ENCODE assay signal across 8 mouse cellular contexts in the genomic region with DNA sequence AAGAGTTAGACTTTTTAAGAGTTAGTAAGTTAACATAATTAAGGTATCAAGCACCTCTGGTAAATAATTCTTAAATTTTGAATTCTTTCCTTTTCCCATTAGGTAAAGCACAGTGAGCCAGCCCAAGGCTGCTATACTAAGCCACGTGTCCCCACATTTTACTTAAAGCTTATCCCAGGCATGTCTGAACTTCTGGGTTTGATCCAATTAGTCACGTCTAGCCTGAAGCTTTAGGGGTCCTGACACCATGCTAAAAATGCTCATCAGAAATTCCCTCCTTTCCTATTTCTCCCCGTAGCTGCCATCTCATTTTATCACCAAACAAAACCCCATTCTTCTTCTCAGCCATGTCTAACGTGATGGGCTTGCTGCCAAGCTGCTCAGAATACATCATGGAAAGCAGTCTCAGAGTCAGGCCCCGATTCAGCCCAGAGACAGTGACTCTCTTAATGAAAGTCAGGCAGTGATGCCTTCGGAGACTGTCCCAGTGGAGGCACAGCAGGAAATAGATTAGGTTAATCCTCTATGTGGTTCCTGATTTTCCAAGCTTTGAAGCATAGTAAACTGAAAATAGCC.
A peak's percentile ranks its signal among the peaks of the same experiment; 100 is the strongest.
DNase-seq lines count a peak whose midpoint lies in the region; ATAC-seq and TF ChIP-seq lines count a peak whose summit lies in the region.

No protein-coding gene starts in this region.

- no peaks in the 10 kb centered on the region for H3K36me3 ChIP-seq in forebrain, embryonic 12.5 days (replicated peaks)
- H3K36me3 ChIP-seq in limb, embryonic 14.5 days (ENCODE audit: control insufficient read depth, insufficient read depth, low read length), result no peaks in the 10 kb centered on the region

- no peak overlapping the region for H3K27ac ChIP-seq in forebrain, embryonic 12.5 days
- no peak overlapping the region for H3K27ac ChIP-seq in limb, embryonic 14.5 days (replicated peaks; ENCODE audit: low read depth, low read length)

- no peak for TF ChIP-seq POLR2A in limb, embryonic 14.5 days (IDR thresholded peaks at IDR 0.05; ENCODE audit: borderline replicate concordance, extremely low read depth, insufficient read depth, insufficient read length)

- H3K4me1 ChIP-seq in forebrain, embryonic 12.5 days, result peaks cover 11% of the 10 kb centered on the region; the same call in 1 of the 2 replicates
- no peaks in the 10 kb centered on the region for H3K4me1 ChIP-seq in limb, embryonic 14.5 days (ENCODE audit: control insufficient read depth, insufficient read depth, low read length)

- no peaks in the 10 kb centered on the region for H3K9me3 ChIP-seq in forebrain, embryonic 12.5 days
- no peaks in the 10 kb centered on the region for H3K9me3 ChIP-seq in limb, embryonic 14.5 days (ENCODE audit: control insufficient read depth, low read length)

- no peak overlapping the region for H3K9ac ChIP-seq in forebrain, embryonic 12.5 days
- no peak overlapping the region for H3K9ac ChIP-seq in limb, embryonic 14.5 days (ENCODE audit: low read depth, low read length, severe bottlenecking)

- WGBS in forebrain, embryonic 12.5 days, result 2% methylated on average over 6 of the region's 6 CpGs
- WGBS in limb, embryonic 14.5 days, result 14% methylated on average over 6 of the region's 6 CpGs

- DNase-seq in adrenal gland, postnatal 36 days, result peak; percentile 5 to 7
- DNase-seq in adrenal gland, adult 18-20 months (ENCODE audit: low spot score in 2 of 2), result no peak
- DNase-seq in 3T3-L1 (ENCODE audit: low read depth, low spot score), result peak; percentile 17
- DNase-seq in limb, embryonic 14.5 days (ENCODE audit: low spot score), result peak; percentile 64
- no peak for DNase-seq in thymus, postnatal 25 days
- no peak for DNase-seq in lung, postnatal 10 days

- no peak overlapping the region for H3K4me2 ChIP-seq in forebrain, embryonic 12.5 days
- no peak overlapping the region for H3K4me2 ChIP-seq in limb, embryonic 14.5 days (replicated peaks; ENCODE audit: low read depth, low read length, severe bottlenecking)

- peak; percentile 74; the same call in 1 of the 2 replicates for ATAC-seq in forebrain, embryonic 12.5 days (ENCODE audit: low FRiP score)
- ATAC-seq in limb, embryonic 14.5 days (ENCODE audit: low FRiP score, low read depth), result peak; percentile 86
- ATAC-seq in megakaryocyte, adult 5-6 weeks (ENCODE audit: poor library complexity, severe bottlenecking), result no peak

- no peaks in the 10 kb centered on the region for H3K27me3 ChIP-seq in forebrain, embryonic 12.5 days
- no peaks in the 10 kb centered on the region for H3K27me3 ChIP-seq in limb, embryonic 14.5 days (ENCODE audit: control insufficient read depth, insufficient read depth, low read length)

- no peak overlapping the region for H3K4me3 ChIP-seq in forebrain, embryonic 12.5 days (replicated peaks)
- no peak overlapping the region for H3K4me3 ChIP-seq in limb, embryonic 14.5 days (replicated peaks; ENCODE audit: low read length)

Comparison
In these comparisons a context has a peak if more than half of its experiments do, and no peak if none do; other contexts are left out.
1. DNase-seq: peak in adrenal gland, postnatal 36 days (2 of 2), 3T3-L1 (single experiment) and limb, embryonic 14.5 days (single experiment); none in adrenal gland, adult 18-20 months (0 of 2), thymus, postnatal 25 days (single experiment) and lung, postnatal 10 days (single experiment).